Mouse (Mus musculus): ENCODE measurements around the gene Lix1l.

Gene Lix1l

GRCm38 (mm10) chr3:96675690-96676089 lies 74.7 kb downstream of the Lix1l start:
- peak; percentile 30 for DNase-seq (ENCODE audit: low read depth)
